Mouse (Mus musculus) ES-CJ7 (cell line): Measurements from ENCODE around the gene Gm13090.

Source experiments
- DNase-seq: peaks from one replicate; pipeline ENCODE4 v3.0.0; 2011; ENCODE audit warnings: low read depth, low spot score

The Gm13090 gene

DNA sequence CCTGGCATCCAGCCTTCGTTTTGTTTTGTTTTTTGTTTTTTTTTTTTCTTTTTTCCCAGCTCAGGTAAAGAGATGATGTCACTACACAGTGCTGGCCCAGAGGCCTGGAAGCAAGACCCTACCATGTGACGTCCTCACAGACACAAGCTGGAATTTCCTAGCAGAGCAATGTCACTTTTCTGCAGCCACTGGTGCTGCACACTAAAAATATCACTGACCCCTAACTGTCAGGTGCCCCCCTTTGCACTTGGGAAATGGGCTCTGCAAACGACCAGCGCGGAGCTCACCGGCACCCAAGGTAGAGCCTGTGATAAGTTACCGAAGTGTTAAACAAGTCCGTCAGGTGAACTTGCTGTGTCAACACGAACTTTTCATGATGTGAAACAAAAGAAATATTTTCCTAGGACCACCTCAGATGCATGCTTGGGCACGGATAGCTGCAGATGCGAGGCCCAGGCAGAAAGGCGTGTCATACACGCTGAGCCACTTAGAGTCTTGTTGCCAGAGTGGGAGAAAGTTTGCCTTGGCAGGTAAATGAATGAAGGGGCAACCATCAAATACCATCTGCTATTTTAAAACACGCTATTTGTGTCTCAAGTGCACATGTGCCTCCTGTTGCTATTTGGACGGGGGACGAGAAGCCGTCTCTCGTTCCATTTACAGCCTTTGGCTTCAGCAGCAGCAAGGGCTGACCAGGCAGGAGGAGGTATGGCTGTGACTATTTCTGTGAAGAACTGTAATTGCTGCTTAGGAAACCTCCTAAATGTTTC is 7.1 kb downstream of the Gm13090 start:
- DNase-seq, result no peak

- no peak for DNase-seq
Observed at GRCm38 (mm10) chr4:151097104-151097438, 7.7 kb downstream of the Gm13090 start.

DNA sequence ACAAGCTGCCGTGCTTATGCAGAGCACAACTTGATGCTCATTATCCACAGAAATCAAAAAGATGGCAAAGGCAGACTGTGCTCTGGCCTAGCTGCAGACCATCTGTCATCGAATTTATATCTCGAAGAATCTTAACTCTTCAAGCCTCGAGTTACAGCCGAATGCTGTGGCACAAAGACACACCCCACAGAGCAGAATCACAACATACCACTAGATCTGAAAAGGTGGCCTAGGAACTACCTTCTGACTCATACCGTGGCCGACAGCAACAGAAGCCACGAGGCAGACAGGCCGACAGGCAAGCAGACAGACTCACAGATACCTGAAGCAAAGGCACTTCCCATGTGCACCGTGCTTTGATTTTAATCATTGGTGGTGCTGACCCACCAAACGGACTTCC is 14.3 kb downstream of the Gm13090 start:
- no peak for DNase-seq

DNA sequence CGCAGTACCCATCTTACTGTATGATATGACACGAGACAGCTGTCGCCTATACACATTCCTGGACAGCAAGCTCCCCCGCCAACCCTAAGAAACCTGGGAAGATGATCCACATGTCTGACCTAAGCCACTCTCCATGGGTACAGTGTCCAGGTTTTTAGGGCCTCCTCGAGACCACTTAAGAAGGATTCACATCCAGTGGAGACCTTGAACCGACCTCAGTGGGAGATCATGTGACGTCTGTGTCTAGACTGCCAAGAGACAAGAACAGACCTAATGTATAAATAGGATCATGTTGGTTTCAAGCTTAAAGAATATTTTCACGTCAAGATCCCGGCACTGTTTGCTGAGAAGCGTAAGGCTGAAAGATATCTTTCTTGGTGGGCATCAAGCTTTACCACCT is 14.8 kb downstream of the Gm13090 start:
- DNase-seq, result no peak

GRCm38 (mm10) chr4:151105886-151106285 is 16.5 kb downstream of the Gm13090 start:
- DNase-seq, result no peak

GRCm38 (mm10) chr4:151106468-151106867 is 17.1 kb downstream of the Gm13090 start:
- DNase-seq, result no peak

DNA sequence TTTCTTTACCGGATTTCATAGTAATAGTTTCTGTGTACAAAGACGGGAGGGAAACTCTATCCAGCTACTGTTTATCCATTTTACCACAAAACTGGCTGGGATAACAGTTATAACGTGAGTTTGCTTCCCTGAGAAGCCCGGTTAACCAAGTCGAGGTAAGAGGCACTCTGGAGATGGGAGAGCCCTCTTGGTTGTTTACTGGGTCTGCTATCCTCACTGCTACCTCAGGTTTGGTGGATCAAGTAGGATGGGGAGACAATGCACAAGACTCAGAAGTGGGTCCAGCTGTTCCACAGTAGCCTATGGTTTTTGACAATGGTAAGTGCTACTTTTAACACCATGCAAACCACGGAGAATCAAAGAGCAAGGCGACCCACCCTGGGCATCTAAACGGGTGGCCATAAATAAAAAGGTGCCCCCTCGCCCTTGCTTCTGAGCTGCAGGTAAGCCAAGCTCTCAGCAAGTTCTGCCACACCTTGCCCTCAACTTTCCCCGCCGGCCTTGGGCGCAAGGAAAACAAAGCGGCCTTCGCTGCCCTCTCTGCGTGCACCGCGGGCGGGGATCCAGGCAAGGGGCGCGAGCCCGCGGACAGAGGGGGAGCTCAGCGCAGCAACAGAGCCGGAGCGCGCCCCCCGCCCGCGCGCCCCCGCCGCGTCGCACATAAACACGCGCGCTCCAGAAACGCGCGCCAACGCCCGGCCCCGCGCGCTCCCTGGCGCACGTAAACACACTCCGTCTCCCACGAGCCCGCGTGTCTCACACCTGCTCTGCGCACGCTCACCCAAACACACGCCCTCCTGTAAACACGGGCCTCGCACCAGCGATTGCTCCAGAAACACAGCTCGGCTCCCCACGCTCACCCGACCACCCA is 18.0 kb downstream of the Gm13090 start:
- DNase-seq, result peak; percentile 31

- DNase-seq, result peak; percentile 78
Observed at GRCm38 (mm10) chr4:151108028-151108771, 18.8 kb downstream of the Gm13090 start.

GRCm38 (mm10) chr4:151108834-151109241 is 19.5 kb downstream of the Gm13090 start:
- DNase-seq, result no peak

- peak; percentile 65 for DNase-seq
Observed at GRCm38 (mm10) chr4:151111226-151111625, 21.9 kb downstream of the Gm13090 start.

- DNase-seq, result no peak
Observed at GRCm38 (mm10) chr4:151114574-151114973, 25.2 kb downstream of the Gm13090 start.

- no peak for DNase-seq
Observed at GRCm38 (mm10) chr4:151118883-151119282, 29.5 kb downstream of the Gm13090 start.

DNA sequence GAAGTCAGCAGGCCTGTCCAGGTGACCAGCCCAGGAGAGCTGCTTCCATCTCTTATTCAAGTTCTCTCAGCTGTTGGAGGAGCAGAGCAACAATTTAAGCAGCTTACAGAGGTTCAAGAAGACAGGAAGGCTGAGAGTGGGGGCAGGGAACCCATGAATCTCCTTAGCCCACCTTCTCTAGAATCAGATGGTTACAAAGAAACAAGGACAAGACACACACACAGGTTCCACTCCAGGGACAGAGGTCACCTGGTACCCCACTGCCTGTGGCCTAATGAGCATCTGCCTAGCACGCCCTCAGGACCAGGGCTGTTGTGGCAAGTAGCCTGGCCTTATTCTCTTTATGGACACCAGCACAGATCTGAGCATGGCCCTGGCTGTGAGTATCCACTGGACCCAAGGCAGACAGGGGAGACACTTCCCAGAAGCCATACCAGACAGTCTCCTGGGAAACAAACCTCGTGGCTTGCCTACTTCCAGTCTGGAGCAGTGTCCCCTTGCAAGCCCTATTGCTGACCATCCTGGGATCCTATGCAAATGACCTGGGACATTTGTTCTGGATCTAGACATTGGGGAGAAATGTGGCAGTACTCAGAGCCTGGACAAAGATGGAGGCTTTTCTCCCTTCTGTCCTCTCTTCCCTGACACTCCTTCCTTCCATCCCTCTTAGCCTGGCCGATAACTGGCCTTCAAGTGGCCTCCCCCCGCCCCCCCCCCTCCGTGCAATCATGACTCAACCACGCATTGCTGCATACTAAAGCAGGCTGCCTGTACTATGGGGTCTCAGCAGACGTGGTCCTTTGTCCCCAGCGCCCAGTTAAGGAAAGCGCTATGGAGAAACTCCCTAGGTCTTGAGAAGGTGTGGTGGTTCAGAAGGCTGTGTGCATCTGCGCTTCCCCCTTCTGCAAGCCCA is 38.5 kb downstream of the Gm13090 start:
- no peak for DNase-seq

DNA sequence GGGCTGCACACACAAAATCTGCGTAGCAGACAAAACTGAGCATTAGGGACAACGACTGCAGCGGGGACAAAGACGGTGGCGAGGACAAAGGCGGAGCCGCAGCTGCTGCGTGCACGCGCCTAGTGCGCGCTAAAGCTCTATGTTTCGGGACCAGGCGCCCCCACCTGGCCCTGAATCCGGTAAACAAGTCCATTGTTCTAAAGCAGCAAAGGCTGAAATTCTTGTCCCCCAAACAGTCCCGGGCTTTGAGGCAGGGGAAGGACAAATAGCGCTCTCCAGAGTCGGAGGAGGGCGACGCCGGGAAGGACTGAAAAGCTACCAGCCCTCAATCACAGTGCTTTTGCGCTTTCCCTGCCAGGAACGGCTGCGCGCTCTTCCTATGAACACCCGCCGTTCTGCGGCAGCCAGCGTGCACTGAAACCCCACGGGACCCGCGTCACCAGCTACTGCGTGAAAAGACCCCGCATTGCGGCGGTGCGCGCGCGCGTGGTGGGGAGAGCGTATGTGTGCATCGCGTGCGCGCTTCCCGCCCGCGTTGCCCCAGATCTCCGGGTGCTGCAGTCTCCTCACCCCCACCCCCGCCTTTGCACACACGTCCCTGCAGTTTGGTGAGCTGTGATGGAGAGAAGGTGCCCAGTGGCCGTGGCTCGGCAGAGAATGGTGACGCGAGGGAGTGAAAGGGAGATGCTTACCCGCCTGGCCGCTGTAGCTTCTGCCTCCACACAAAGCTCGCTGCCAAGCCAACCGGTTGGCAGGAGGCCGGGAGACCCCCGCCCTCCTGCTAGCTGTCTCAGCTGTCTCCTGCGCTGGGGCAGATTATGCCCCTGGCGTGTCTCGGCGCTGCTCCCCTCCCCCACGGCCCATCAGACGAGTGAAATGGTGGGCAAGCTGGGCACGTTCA is 39.5 kb downstream of the Gm13090 start:
- peak; percentile 70 for DNase-seq

GRCm38 (mm10) chr4:151129725-151130557 is 40.6 kb downstream of the Gm13090 start:
- DNase-seq, result no peak

GRCm38 (mm10) chr4:151130756-151131490 is 41.6 kb downstream of the Gm13090 start:
- DNase-seq, result no peak

DNA sequence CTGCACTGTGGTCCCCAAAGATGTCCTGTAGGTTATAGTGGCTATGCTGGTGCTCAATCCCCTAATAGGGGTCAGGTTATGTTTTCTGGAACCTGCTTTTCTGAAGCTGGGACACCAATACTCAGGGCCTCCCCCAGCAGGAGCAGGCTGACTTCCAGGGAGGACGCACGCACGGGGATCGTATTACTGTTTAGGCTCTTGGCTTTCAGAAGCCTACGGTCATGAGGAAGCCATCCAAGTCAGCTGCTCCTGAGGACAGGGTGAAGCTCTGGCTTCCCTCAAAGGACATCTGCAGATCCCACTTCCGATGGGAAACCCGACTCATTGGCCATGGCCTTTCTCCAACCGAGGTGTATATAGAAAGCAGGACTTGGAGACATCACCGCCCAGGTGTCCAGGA is 43.1 kb downstream of the Gm13090 start:
- no peak for DNase-seq

- no peak for DNase-seq
Observed at GRCm38 (mm10) chr4:151133760-151134159, 44.4 kb downstream of the Gm13090 start.
